Mouse (Mus musculus) c-Kit-positive CD71-positive TER-119-negative erythroid progenitor cells, embryonic 14.5 days (primary cell): ENCODE data around the gene Polr2j.

Source experiments
- DNase-seq: peaks from one replicate; pipeline ENCODE4 v3.0.0-alpha.2; 2013; ENCODE audit warnings: low read depth

Gene Polr2j

DNA sequence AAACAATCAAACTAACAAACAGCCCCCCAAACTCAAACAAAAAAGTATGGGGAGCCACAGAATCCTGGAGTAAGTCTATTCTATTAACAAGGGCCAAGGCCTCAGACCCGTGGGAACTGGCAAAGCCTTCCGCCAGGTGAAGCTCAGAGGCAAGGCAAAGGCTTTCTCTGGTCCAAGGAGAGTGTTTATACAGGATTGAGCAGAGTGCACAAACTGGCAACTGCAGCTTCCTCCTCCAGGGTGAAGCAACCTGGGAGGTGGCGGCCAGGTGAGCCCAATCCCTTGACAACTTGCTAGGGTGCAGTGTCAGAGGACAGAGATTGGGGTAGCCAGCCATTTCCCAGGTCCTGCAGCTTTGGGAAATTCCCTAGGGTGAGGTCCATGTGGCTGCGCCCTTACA, 50.9 kb downstream of the Polr2j start:
- DNase-seq = no peak

DNA sequence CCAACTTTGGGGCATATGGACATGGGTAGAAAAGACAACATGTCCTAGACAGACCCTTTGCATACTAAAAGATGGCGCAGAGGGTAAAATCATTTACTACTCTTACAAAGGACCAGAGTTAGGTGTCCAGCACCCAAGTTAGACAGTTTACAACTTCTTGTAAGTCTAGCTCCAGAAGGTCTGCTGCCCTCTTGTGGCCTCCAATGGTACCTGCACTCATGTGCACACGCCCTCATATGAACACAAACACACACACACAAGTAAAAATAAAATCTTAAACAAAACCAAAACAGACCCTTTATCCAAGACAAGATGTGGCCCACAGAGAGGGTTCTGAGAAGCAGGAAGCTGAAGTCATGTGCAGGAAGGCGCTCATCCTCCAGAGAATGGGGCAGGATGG, 51.6 kb downstream of the Polr2j start:
- no peak for DNase-seq

DNA sequence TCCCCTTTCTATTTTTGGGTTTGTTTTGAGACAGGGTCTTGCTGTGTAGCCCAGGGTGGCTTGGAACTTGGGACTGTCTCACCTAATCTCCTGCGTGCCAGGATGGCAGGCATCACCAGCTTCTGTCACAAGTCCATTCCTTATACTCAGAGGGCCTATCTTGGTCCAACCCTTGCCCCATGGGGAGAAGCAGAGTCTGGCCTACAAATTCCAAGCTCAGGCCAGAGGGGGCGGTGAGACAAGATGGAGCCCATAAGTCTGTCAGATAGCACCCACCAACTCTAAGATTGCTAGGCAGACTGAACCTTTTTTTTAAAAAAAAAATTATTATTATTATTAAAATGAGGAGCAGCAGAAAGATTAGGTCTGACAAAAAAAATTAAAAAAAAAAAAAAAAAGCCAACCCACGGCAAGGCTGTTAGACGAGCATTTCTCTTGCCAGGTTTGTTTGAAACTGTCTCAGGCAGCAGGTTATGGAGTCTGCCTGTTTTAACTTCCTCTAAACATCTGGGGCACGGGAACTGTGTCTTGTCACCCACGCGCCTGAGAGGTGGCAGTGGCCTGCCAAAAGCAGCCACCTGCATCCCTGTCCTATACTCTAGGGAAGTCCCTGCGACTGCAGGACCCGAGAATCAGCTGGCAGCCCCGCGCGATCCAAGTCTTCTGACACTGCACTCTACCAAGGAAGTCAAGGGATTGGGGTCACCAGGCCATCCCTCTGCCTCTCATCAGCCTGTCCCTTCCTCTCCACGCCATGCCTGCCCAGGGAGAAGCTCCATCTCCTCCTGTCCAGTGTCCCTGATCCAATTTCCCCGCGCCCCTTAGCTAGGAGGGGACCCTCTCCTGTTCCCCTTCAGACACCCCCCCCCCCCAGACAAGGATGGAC, 53.4 kb downstream of the Polr2j start:
- DNase-seq = peak; percentile 13

DNA sequence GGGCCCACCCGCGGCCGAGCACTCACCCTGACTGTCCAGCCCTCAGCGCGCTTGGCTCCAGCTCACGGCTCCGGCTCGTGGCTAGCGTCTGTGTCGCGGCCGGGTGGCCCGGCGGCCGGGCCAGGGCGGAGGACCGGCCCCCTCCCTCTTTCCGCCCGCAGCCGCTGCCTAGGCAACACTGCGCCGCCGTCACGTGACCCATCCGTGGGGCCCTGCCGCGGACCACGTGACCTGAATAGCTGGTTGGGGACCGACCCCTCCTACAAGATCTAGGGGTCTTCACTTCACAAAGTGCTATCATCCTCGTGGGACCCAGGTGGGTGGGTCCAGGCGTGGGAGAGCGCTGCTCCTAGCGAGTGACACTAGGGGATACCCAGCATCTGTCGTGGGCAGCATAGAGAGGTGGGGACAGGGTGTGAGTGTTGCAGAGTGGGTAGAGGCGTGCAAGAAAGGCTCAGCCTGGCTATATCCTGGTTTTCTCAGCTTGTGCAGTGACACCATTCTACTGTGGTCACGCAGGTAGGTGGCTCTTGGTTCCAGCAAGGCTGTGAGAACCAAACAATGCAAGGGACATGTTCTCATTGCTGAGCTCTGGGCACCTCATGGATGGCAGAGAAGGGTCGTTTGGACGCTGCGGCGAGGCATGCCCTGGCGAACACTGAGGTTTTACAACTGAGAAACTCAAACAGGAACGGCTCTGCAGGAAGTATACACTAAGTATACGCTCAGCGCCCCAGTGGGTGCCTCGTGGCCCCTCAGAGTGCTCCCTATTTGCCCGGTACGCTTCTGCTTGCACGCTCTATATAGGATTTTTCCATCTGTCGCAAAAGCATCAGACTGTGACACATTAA, 54.3 kb downstream of the Polr2j start, which contains the start of gene Orai2:
Gene Orai2 (minus strand): TSS at position 202 of the 851 bp plus-strand sequence.
- peak; percentile 56 for DNase-seq

DNA sequence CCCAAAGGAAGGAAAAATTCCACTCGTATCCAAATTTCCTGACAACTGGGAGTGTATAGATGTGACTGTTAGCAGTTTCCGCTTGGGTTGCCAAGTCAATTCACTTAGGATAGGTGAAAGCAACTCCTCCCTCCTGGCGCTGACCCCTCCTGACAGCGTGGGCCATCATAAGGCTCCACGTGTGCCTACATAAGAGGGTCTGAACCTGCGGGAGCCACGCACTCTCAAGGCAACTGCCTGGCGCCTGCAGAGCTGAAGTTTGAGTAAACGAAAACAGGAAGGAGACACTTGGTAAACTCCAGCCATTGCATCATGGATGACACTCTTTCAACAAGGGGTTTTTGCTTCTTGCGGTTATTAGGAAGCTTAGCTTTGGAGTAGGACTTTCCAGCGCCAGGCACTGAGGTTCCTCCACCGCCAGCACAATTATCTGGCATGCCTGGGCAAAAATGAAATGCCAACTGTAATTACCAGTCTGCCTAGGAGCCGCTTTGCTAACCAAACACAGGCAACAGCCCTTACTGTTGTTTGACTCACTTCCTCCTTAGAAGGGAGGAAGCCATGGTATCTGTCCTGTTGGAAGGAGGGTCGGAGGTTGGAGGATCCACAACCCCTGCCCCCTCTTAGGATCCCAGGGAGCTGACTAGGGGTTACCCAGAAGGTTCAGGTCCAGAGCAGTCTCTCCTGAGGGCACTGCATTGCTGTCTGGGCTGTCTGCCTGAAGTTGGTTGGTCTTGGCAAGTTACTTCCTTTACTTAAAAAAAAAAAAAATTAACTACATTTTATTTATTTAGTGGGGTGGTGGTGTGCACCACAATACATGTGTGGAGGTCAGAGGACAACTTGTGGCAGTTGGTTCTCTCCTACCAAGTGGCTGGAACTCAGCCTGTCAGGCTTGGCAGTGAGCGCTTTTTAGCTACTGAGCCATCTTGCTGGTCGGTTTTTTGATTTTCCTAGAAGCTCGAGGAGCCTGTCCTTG, 55.2 kb downstream of the Polr2j start:
- peak; percentile 17 for DNase-seq
